Mouse (Mus musculus) testis, adult 2 months (tissue): ENCODE measurements at regions not wholly inside any gene's neighbourhood (a gene's known extent, or its start where the extent isn't known, plus 50 kb on each side); places are given as distances from the start of the nearest gene placed in this dataset.

Source experiments
- H3K27ac ChIP-seq: fragments of 200-500 bp; 2 replicates; pipeline ENCODE4 v1.5.1; 2012; ENCODE audit warnings: low read depth, low read length; ENCODE audit not compliant: control insufficient read depth, insufficient read depth
- H3K27me3 ChIP-seq: fragments of 200-500 bp; 2 replicates; pipeline ENCODE4 v1.6.1; 2012; ENCODE audit warnings: mild to moderate bottlenecking, low read length, moderate library complexity; ENCODE audit not compliant: control insufficient read depth, insufficient read depth
- H3K36me3 ChIP-seq: fragments of 200-500 bp; 2 replicates; pipeline ENCODE4 v1.6.1; 2012; ENCODE audit warnings: mild to moderate bottlenecking, low read length; ENCODE audit not compliant: control insufficient read depth, insufficient read depth
- H3K4me1 ChIP-seq: fragments of 200-500 bp; 2 replicates; pipeline ENCODE4 v1.6.1; 2012; ENCODE audit warnings: low read length; ENCODE audit not compliant: control insufficient read depth, insufficient read depth
- H3K4me3 ChIP-seq: fragments of 200-500 bp; 2 replicates; pipeline ENCODE4 v1.5.1; 2012; ENCODE audit warnings: low read depth, mild to moderate bottlenecking, low read length, moderate library complexity, mixed read lengths; ENCODE audit not compliant: control insufficient read depth
- CTCF ChIP-seq: fragments of 200-500 bp; IDR thresholded peaks from 2 replicates; pipeline ENCODE4 v1.5.1; 2012; ENCODE audit warnings: low read depth, mild to moderate bottlenecking, inconsistent platforms, low read length, moderate library complexity; ENCODE audit not compliant: control insufficient read depth, insufficient read depth, insufficient replicate concordance
- POLR2A ChIP-seq: fragments of 200-500 bp; IDR thresholded peaks from 2 replicates; pipeline ENCODE4 v1.6.1; 2012; ENCODE audit warnings: low read depth, mild to moderate bottlenecking, inconsistent platforms, low read length, moderate library complexity; ENCODE audit not compliant: control insufficient read depth

DNA sequence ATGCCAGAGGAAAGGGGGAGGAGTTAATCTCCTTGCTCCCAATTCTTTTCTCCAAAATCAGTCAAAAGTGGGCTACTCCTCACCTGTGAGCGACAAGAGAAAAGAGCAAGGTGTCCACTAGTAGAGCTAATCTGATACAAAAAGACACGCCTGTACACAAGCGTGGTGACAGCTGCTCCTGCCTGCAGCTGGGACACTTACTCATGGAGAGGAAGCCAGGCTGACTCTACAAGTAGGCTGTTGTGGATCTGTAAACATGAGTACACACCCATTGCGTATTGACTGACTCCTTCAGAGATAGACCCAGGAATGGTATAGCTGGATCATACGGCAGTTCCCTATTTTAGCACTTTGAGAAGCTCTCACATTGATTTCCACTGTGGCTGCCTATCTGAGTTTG, 129.7 kb downstream of the Nuak1 start:
- Histone ChIP-seq H3K4me3 (no peak overlapping the region), H3K4me1 (no peaks in the 10 kb centered on the region), H3K27me3 (no peaks in the 10 kb centered on the region), H3K36me3 (no peaks in the 10 kb centered on the region), H3K27ac (no peak overlapping the region)
- no peak for TF ChIP-seq CTCF
- no peak for TF ChIP-seq POLR2A

DNA sequence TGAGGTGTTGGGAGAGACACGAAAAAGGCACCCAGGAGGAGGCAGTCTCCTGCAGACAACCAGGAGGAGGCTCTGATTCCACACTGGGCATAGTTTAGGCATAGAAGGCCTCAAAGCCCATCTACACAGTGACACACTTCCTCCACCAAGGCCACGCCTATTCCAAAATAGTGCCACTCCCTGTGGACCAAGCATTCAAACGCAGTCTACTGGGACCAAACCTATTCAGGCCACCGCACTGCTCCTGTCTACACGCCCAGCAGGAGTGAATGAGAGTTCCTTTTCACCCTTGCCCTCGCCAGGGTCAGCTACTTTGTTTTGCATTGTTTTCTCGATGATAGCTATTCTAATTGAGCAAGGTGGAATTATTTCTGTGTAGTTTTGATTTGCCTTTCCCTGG, 127.7 kb downstream of the Nuak1 start:
- Histone ChIP-seq H3K27me3 (no peaks in the 10 kb centered on the region), H3K36me3 (no peaks in the 10 kb centered on the region), H3K4me3 (no peak overlapping the region), H3K27ac (no peak overlapping the region), H3K4me1 (no peaks in the 10 kb centered on the region)
- TF ChIP-seq POLR2A (no peak), CTCF (no peak)

DNA sequence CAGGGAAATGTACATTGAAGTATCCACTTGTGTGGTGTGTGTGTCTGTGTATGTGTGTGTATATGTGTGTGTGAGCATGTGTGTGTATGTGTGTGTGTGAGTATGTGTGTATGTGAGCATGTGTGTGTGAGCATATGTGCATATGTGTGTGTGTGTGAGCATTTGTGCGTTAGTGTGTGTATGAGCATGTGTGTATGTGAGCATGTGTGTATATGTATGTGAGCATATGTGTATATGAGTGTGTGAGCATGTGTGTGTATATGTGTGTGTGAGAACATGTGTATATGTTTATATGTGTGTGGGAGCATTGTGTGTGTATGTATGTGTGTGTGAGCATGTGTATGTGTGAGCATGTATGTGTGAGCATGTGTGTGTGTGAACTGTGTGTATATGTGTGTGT, 123.5 kb downstream of the Nuak1 start:
- no peak overlapping the region for H3K27ac ChIP-seq
- H3K4me1 ChIP-seq = no peaks in the 10 kb centered on the region
- no peak overlapping the region for H3K4me3 ChIP-seq
- TF ChIP-seq CTCF (no peak), POLR2A (no peak)
- H3K36me3 ChIP-seq = no peaks in the 10 kb centered on the region
- no peaks in the 10 kb centered on the region for H3K27me3 ChIP-seq

DNA sequence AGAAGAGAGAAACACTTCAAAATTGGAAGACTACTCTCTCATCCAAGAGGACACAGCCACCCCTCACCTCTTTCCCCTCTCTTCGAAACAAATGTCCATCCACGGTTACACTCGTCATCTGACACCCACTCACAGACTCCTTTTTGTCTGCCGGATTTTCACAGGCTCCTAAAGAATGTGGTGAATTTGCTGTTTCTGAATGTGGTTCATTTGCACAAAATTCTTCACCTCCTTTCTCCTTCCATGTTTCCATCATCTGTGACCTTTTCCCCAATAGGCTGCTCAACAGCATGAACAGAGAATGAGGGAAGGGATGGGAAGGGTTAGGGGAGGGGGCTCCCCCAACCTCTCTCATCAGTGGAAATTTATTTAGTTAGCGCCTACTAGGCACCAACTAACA, 122.4 kb downstream of the Nuak1 start:
- Histone ChIP-seq H3K27ac (no peak overlapping the region), H3K4me3 (no peak overlapping the region), H3K4me1 (no peaks in the 10 kb centered on the region), H3K36me3 (no peaks in the 10 kb centered on the region), H3K27me3 (no peaks in the 10 kb centered on the region)
- TF ChIP-seq CTCF (no peak), POLR2A (no peak)
